Mouse (Mus musculus): ENCODE results near the gene Mst1r. TPM values are rescaled to one million over a fixed set of nuclear protein-coding genes. Genes with fewer than 3 reads are reported as not detected.

Mst1r gene
- polyA plus RNA-seq, 1 experiment from 2014 or later = 0.38 TPM

- ATAC-seq (no peak), DNase-seq (no peak)
- H3K9ac ChIP-seq (replicated peaks) = no peak overlapping the region
- 68% methylated on average over 5 of the region's 5 CpGs for WGBS (ENCODE audit: insufficient replicate concordance)
- H3K36me3 ChIP-seq (replicated peaks; ENCODE audit: insufficient read depth, low read length) = 0 out of 2 replicates have a peak, but pooled peaks cover 2% of the 10 kb centered on the region
- no peak overlapping the region for H3K4me2 ChIP-seq (ENCODE audit: low read depth, low read length)
- H3K27ac ChIP-seq (ENCODE audit: low read depth) = no peak overlapping the region
- H3K9me3 ChIP-seq (ENCODE audit: low read length) = no peaks in the 10 kb centered on the region
- peaks cover 3% of the 10 kb centered on the region; the same call in 1 of the 2 replicates for H3K4me1 ChIP-seq (ENCODE audit: insufficient read depth)
- TF ChIP-seq EP300 (IDR thresholded peaks at IDR 0.05; ENCODE audit: low read depth) = no peak
- no peak for TF ChIP-seq CTCF (IDR thresholded peaks at IDR 0.05; ENCODE audit: low read depth)
- H3K27me3 ChIP-seq (ENCODE audit: insufficient read depth, low read length) = no peaks in the 10 kb centered on the region
- H3K4me3 ChIP-seq (ENCODE audit: low read depth, low read length) = no peak overlapping the region
These were observed 12.8 kb downstream of the Mst1r start for GRCm38 (mm10) chr9:107919441-107919840.

- WGBS (ENCODE audit: insufficient replicate concordance) = 30% methylated on average over 7 of the region's 7 CpGs
- peak; percentile 64; the same call in 1 of the 2 replicates for ATAC-seq
- DNase-seq = peak; percentile 70
These were observed 16.3 kb downstream of the Mst1r start for GRCm38 (mm10) chr9:107923021-107923420.

GRCm38 (mm10) chr9:107923956-107924355, 17.3 kb downstream of the Mst1r start:
- TF ChIP-seq EP300 (IDR thresholded peaks at IDR 0.05; ENCODE audit: low read depth) (no peak), CTCF (IDR thresholded peaks at IDR 0.05; ENCODE audit: low read depth) (no peak)
- Histone ChIP-seq H3K9ac (replicated peaks) (no peak overlapping the region), H3K27ac (ENCODE audit: low read depth) (no peak overlapping the region), H3K4me2 (ENCODE audit: low read depth, low read length) (no peak overlapping the region), H3K27me3 (ENCODE audit: insufficient read depth, low read length) (0 out of 2 replicates have a peak, but pooled peaks cover 2% of the 10 kb centered on the region), H3K36me3 (replicated peaks; ENCODE audit: insufficient read depth, low read length) (no peaks in the 10 kb centered on the region), H3K4me3 (ENCODE audit: low read depth, low read length) (no peak overlapping the region), H3K4me1 (ENCODE audit: insufficient read depth) (peaks cover 3% of the 10 kb centered on the region; the same call in 1 of the 2 replicates), H3K9me3 (ENCODE audit: low read length) (no peaks in the 10 kb centered on the region)
- peak; percentile 40; the same call in 1 of the 2 replicates for ATAC-seq
- WGBS (ENCODE audit: insufficient replicate concordance) = 15% methylated on average over 6 of the region's 6 CpGs
- no peak for DNase-seq

More at GRCm38 (mm10) chr9:107923021-107923420, 16.3 kb downstream of the Mst1r start:
- H3K27ac ChIP-seq (ENCODE audit: low read depth) = no peak overlapping the region
- no peak overlapping the region for H3K4me2 ChIP-seq (ENCODE audit: low read depth, low read length)
- 0 out of 2 replicates have a peak, but pooled peaks cover 2% of the 10 kb centered on the region for H3K36me3 ChIP-seq (replicated peaks; ENCODE audit: insufficient read depth, low read length)
- H3K9ac ChIP-seq (replicated peaks) = no peak overlapping the region
- no peak overlapping the region for H3K4me3 ChIP-seq (ENCODE audit: low read depth, low read length)
- 0 out of 2 replicates have a peak, but pooled peaks cover 2% of the 10 kb centered on the region for H3K27me3 ChIP-seq (ENCODE audit: insufficient read depth, low read length)
- H3K9me3 ChIP-seq (ENCODE audit: low read length) = no peaks in the 10 kb centered on the region
- peaks cover 3% of the 10 kb centered on the region; the same call in 1 of the 2 replicates for H3K4me1 ChIP-seq (ENCODE audit: insufficient read depth)
- TF ChIP-seq EP300 (IDR thresholded peaks at IDR 0.05; ENCODE audit: low read depth) (no peak), CTCF (IDR thresholded peaks at IDR 0.05; ENCODE audit: low read depth) (peak; percentile 73)

- Histone ChIP-seq H3K27me3 (ENCODE audit: insufficient read depth, low read length) (0 out of 2 replicates have a peak, but pooled peaks cover 2% of the 10 kb centered on the region), H3K4me3 (ENCODE audit: low read depth, low read length) (no peak overlapping the region), H3K36me3 (replicated peaks; ENCODE audit: insufficient read depth, low read length) (no peaks in the 10 kb centered on the region), H3K4me2 (ENCODE audit: low read depth, low read length) (no peak overlapping the region), H3K9ac (replicated peaks) (no peak overlapping the region), H3K27ac (ENCODE audit: low read depth) (no peak overlapping the region), H3K4me1 (ENCODE audit: insufficient read depth) (peaks cover 3% of the 10 kb centered on the region; the same call in 1 of the 2 replicates), H3K9me3 (ENCODE audit: low read length) (no peaks in the 10 kb centered on the region)
- ATAC-seq (no peak), DNase-seq (no peak)
- no peak for TF ChIP-seq CTCF (IDR thresholded peaks at IDR 0.05; ENCODE audit: low read depth)
- no peak for TF ChIP-seq EP300 (IDR thresholded peaks at IDR 0.05; ENCODE audit: low read depth)
- 41% methylated on average over 3 of the region's 3 CpGs for WGBS (ENCODE audit: insufficient replicate concordance)
These were observed 18.6 kb downstream of the Mst1r start for GRCm38 (mm10) chr9:107925251-107925650.

GRCm38 (mm10) chr9:107926920-107927420, 20.3 kb downstream of the Mst1r start:
- no peak for DNase-seq
- H3K36me3 ChIP-seq (replicated peaks; ENCODE audit: insufficient read depth, low read length) = no peaks in the 10 kb centered on the region
- no peak overlapping the region for H3K4me3 ChIP-seq (ENCODE audit: low read depth, low read length)
- H3K9me3 ChIP-seq (ENCODE audit: low read length) = no peaks in the 10 kb centered on the region
- no peak for TF ChIP-seq EP300 (IDR thresholded peaks at IDR 0.05; ENCODE audit: low read depth)
- TF ChIP-seq CTCF (IDR thresholded peaks at IDR 0.05; ENCODE audit: low read depth) = no peak
- WGBS (ENCODE audit: insufficient replicate concordance) = 43% methylated on average over 9 of the region's 9 CpGs
- H3K27me3 ChIP-seq (ENCODE audit: insufficient read depth, low read length) = 0 out of 2 replicates have a peak, but pooled peaks cover 2% of the 10 kb centered on the region
- no peak overlapping the region for H3K27ac ChIP-seq (ENCODE audit: low read depth)
- peaks cover 3% of the 10 kb centered on the region; the same call in 1 of the 2 replicates for H3K4me1 ChIP-seq (ENCODE audit: insufficient read depth)
- H3K9ac ChIP-seq (replicated peaks) = no peak overlapping the region
- ATAC-seq = no peak
- H3K4me2 ChIP-seq (ENCODE audit: low read depth, low read length) = no peak overlapping the region

- no peak overlapping the region for H3K4me2 ChIP-seq (ENCODE audit: low read depth, low read length)
- H3K36me3 ChIP-seq (replicated peaks; ENCODE audit: insufficient read depth, low read length) = no peaks in the 10 kb centered on the region
- WGBS (ENCODE audit: insufficient replicate concordance) = 69% methylated on average over 5 of the region's 5 CpGs
- DNase-seq (no peak), ATAC-seq (no peak)
- H3K9me3 ChIP-seq (ENCODE audit: low read length) = no peaks in the 10 kb centered on the region
- peaks cover 3% of the 10 kb centered on the region; the same call in 1 of the 2 replicates for H3K4me1 ChIP-seq (ENCODE audit: insufficient read depth)
- TF ChIP-seq CTCF (IDR thresholded peaks at IDR 0.05; ENCODE audit: low read depth) (no peak), EP300 (IDR thresholded peaks at IDR 0.05; ENCODE audit: low read depth) (no peak)
- H3K9ac ChIP-seq (replicated peaks) = no peak overlapping the region
- H3K27me3 ChIP-seq (ENCODE audit: insufficient read depth, low read length) = 0 out of 2 replicates have a peak, but pooled peaks cover 2% of the 10 kb centered on the region
- H3K4me3 ChIP-seq (ENCODE audit: low read depth, low read length) = no peak overlapping the region
- no peak overlapping the region for H3K27ac ChIP-seq (ENCODE audit: low read depth)
These were observed 21.1 kb downstream of the Mst1r start for GRCm38 (mm10) chr9:107927749-107928148.
